Mouse (Mus musculus): Measurements from ENCODE around the gene Litaf. TPM values are rescaled to one million over a fixed set of nuclear protein-coding genes. Genes with fewer than 3 reads are reported as not detected.

The Litaf gene
- polyA plus RNA-seq, 1 experiment from 2014 or later: 66.8 TPM

GRCm38 (mm10) chr16:11065431-11065830 is 526 bp downstream of the Litaf start:
- ATAC-seq (replicated peaks; ENCODE audit: insufficient number of reproducible peaks, insufficient read depth, low FRiP score, low read depth): no peak
- no peaks in the 10 kb centered on the region for H3K27me3 ChIP-seq
- peak overlapping the region; percentile 92 for H3K4me3 ChIP-seq
- peaks cover 68% of the 10 kb centered on the region for H3K4me1 ChIP-seq (replicated peaks)
- H3K36me3 ChIP-seq: no peaks in the 10 kb centered on the region
- peak overlapping the region; percentile 91 for H3K4me2 ChIP-seq
- H3K27ac ChIP-seq: peak overlapping the region; percentile 96
- no peaks in the 10 kb centered on the region for H3K9me3 ChIP-seq (replicated peaks)
- WGBS: 53% methylated on average over 5 of the region's 5 CpGs
- H3K9ac ChIP-seq: peak overlapping the region; percentile 53

GRCm38 (mm10) chr16:11064742-11065141 is 1.2 kb downstream of the Litaf start:
- Histone ChIP-seq H3K4me1 (replicated peaks) (peaks cover 61% of the 10 kb centered on the region), H3K36me3 (no peaks in the 10 kb centered on the region), H3K9ac (no peak overlapping the region), H3K27me3 (no peaks in the 10 kb centered on the region), H3K27ac (no peak overlapping the region), H3K9me3 (replicated peaks) (no peaks in the 10 kb centered on the region), H3K4me2 (peak overlapping the region; percentile 91; the same call in 1 of the 2 replicates), H3K4me3 (0 out of 2 replicates have a peak overlapping the region, but pooled peaks have one; percentile 92)
- no peak for ATAC-seq (replicated peaks; ENCODE audit: insufficient number of reproducible peaks, insufficient read depth, low FRiP score, low read depth)
- 83% methylated on average over 6 of the region's 6 CpGs for WGBS

- Histone ChIP-seq H3K9me3 (replicated peaks) (no peaks in the 10 kb centered on the region), H3K27ac (peak overlapping the region; percentile 89), H3K4me3 (no peak overlapping the region), H3K4me2 (0 out of 2 replicates have a peak overlapping the region, but pooled peaks have one; percentile 91), H3K27me3 (no peaks in the 10 kb centered on the region), H3K9ac (0 out of 2 replicates have a peak overlapping the region, but pooled peaks have one; percentile 11), H3K36me3 (no peaks in the 10 kb centered on the region), H3K4me1 (replicated peaks) (peaks cover 57% of the 10 kb centered on the region)
- WGBS: 84% methylated on average over 4 of the region's 4 CpGs
- no peak for ATAC-seq (replicated peaks; ENCODE audit: insufficient number of reproducible peaks, insufficient read depth, low FRiP score, low read depth)
Observed at GRCm38 (mm10) chr16:11064341-11064740, 1.6 kb downstream of the Litaf start.

DNA sequence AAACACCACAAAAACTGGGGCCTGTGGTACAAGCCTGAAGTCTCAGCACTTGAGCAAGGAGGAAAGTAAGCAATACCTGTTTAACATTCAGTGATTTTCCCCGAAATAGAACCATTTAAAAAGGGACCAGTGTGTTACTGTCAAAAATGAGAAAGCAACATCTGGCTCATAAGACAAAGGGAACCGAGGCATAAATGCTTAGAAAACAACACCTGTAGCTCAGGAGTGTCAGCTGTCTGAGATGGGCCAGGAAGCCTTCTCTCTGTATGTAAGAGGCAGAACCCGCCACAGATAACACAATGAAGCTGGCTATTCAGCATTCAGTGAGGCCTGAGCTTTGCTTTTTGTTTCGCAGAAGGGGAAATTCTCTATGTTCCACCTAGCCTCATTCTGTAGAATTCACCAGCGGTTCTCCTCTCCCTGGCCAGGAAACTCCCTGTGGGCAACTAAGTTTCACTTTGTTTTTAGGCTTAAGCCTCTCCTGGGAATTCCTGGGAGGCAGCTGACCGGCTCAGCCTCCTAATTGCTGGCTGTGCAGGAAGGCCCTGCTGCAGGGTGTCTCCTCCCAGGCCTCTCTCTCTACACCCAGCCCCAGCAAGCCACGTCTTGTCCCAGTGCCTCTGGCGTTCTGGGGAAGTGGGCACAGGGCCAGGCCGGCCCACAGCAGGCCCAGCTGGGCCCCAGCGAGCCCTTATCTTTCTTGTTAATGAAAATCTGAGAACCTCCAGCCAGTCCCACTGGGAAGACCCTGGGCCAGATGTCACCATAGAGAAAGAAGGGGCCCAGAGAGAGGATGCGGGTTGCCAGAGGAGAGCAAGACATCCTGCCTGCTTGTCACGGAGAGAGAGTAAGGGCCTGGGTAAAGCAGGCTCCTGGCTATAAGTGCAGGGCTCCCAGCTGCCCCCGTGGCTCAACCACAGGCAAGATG is 2.9 kb downstream of the Litaf start:
- Histone ChIP-seq H3K27me3 (no peaks in the 10 kb centered on the region), H3K4me3 (no peak overlapping the region), H3K9me3 (replicated peaks) (no peaks in the 10 kb centered on the region), H3K27ac (peak overlapping the region; percentile 89), H3K4me1 (replicated peaks) (peaks cover 44% of the 10 kb centered on the region), H3K4me2 (peak overlapping the region; percentile 29), H3K36me3 (no peaks in the 10 kb centered on the region), H3K9ac (peak overlapping the region; percentile 24; the same call in 1 of the 2 replicates)
- ATAC-seq (replicated peaks; ENCODE audit: insufficient number of reproducible peaks, insufficient read depth, low FRiP score, low read depth): peak; percentile 59
- WGBS: 17% methylated on average over 13 of the region's 13 CpGs

DNA sequence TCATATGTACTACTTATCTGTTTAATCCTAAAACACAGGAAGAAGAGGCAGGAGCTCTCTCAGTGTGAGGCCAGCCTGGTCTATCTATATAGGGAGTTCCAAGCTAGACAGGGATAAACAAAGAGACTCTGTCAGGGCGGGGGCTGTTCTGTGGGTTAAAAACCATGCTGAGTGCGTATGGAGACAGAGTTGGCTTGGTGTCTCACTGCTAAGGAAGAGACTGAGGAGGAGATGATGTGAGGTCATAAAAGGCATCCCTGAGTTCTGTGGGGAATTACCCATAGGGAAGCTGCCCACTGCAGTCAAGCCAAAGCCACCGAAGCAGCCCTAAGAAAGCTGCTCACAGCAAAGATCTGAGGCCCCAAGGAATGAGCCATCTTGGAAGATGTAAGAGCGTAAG is 5.3 kb downstream of the Litaf start, which contains the start of gene Snn:
TSS of gene Snn (plus strand) at position 301 of the 400 bp plus-strand sequence.
- no peak within 1 kb of the TSS for H3K9ac ChIP-seq
- no peak within 1 kb of the TSS for H3K4me3 ChIP-seq
- no peaks in the 10 kb centered on the region for H3K9me3 ChIP-seq (replicated peaks)
- no peak within 1 kb of the TSS for H3K27ac ChIP-seq
- WGBS: 89% methylated on average over 4 of the region's 4 CpGs
- no peaks in the 10 kb centered on the region for H3K27me3 ChIP-seq
- ATAC-seq (replicated peaks; ENCODE audit: insufficient number of reproducible peaks, insufficient read depth, low FRiP score, low read depth): no peak
- H3K4me1 ChIP-seq (replicated peaks): peaks cover 34% of the 10 kb centered on the region
- H3K36me3 ChIP-seq: no peaks in the 10 kb centered on the region
- H3K4me2 ChIP-seq: no peak within 1 kb of the TSS

DNA sequence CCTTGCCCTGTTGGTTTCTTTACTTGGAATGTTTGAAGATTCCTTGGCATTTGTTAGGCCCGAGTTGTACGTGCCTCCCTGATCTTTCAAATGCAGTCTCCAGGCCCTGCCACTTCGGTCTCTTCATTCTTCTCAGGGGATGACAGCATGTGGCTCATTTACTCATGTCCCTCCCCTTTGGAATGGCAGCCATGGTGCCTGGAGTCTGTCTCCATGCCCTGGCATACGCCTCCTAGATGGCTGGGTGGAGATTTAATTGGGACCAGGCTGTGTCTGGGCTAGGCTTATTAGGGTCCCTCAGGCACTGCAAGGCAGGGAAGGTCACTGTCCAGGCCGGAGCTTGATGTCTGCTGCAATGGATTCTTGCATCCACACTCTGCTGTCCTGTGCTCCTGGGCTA is 10.0 kb downstream of the Litaf start:
- Histone ChIP-seq H3K4me1 (replicated peaks) (peaks cover 12% of the 10 kb centered on the region), H3K27me3 (no peaks in the 10 kb centered on the region), H3K9ac (no peak overlapping the region), H3K4me3 (no peak overlapping the region), H3K27ac (no peak overlapping the region), H3K9me3 (replicated peaks) (no peaks in the 10 kb centered on the region), H3K36me3 (no peaks in the 10 kb centered on the region), H3K4me2 (no peak overlapping the region)
- ATAC-seq (replicated peaks; ENCODE audit: insufficient number of reproducible peaks, insufficient read depth, low FRiP score, low read depth): no peak
- 60% methylated on average over 5 of the region's 5 CpGs for WGBS

- ATAC-seq (replicated peaks; ENCODE audit: insufficient number of reproducible peaks, insufficient read depth, low FRiP score, low read depth): no peak
- H3K4me3 ChIP-seq: no peak overlapping the region
- H3K4me2 ChIP-seq: no peak overlapping the region
- no peak overlapping the region for H3K9ac ChIP-seq
- no peaks in the 10 kb centered on the region for H3K36me3 ChIP-seq
- no peaks in the 10 kb centered on the region for H3K27me3 ChIP-seq
- no peak overlapping the region for H3K27ac ChIP-seq
- H3K9me3 ChIP-seq (replicated peaks): no peaks in the 10 kb centered on the region
- 61% methylated on average over 6 of the region's 6 CpGs for WGBS
- H3K4me1 ChIP-seq (replicated peaks): peaks cover 12% of the 10 kb centered on the region
Observed at GRCm38 (mm10) chr16:11054871-11055270, 11.1 kb downstream of the Litaf start.

DNA sequence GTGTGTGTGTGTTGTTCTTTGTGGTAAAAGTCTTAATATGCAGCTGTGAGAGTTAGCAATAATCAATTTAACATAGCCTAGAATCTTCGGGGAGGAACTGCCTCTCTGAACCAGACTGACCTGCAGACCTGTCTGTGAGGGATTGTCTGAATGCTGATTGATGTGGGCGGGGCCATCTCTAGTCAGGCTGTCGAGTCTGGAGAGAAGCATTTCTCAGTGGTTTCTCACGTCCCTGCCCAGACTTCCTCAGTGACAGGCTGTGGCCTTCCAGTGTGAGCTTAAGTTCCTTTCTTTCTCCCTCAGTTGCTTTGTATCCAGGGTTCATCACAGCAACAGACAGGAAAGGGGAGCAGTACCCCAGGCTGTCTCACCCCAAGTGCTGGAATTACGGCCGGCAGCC is 11.5 kb downstream of the Litaf start:
- H3K36me3 ChIP-seq: no peaks in the 10 kb centered on the region
- H3K9ac ChIP-seq: no peak overlapping the region
- H3K4me3 ChIP-seq: no peak overlapping the region
- no peak for ATAC-seq (replicated peaks; ENCODE audit: insufficient number of reproducible peaks, insufficient read depth, low FRiP score, low read depth)
- no peak overlapping the region for H3K4me2 ChIP-seq
- H3K4me1 ChIP-seq (replicated peaks): peaks cover 12% of the 10 kb centered on the region
- no peaks in the 10 kb centered on the region for H3K27me3 ChIP-seq
- no peaks in the 10 kb centered on the region for H3K9me3 ChIP-seq (replicated peaks)
- H3K27ac ChIP-seq: no peak overlapping the region
- WGBS: 64% methylated on average over 6 of the region's 6 CpGs

DNA sequence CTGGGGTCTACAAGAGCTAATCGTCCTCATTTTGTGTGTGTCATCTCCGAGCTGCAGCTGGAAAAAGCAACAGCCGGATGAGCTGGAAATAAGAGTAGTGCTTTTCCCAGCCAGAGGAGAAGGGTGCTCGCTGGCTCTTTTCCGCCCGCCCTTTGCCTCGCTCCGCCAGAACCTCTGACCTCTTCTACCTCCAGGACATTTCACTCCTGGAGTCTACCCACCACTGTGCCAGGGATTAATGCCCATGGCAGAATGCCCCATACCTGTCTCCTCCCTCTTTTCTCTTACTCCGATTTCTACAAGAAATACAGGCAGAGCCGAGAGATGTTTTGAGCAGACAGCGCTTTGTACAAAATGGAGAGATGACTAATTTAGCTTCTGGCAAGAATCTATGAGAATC is 14.8 kb downstream of the Litaf start:
- H3K36me3 ChIP-seq: no peaks in the 10 kb centered on the region
- no peaks in the 10 kb centered on the region for H3K9me3 ChIP-seq (replicated peaks)
- H3K4me2 ChIP-seq: no peak overlapping the region
- WGBS: 87% methylated on average over 11 of the region's 11 CpGs
- H3K27ac ChIP-seq: no peak overlapping the region
- peaks cover 18% of the 10 kb centered on the region for H3K4me1 ChIP-seq (replicated peaks)
- H3K27me3 ChIP-seq: no peaks in the 10 kb centered on the region
- ATAC-seq (replicated peaks; ENCODE audit: insufficient number of reproducible peaks, insufficient read depth, low FRiP score, low read depth): no peak
- H3K9ac ChIP-seq: no peak overlapping the region
- H3K4me3 ChIP-seq: no peak overlapping the region

GRCm38 (mm10) chr16:11050226-11050625 is 15.7 kb downstream of the Litaf start:
- H3K4me1 ChIP-seq (replicated peaks): peaks cover 14% of the 10 kb centered on the region
- 82% methylated on average over 2 of the region's 2 CpGs for WGBS
- no peaks in the 10 kb centered on the region for H3K9me3 ChIP-seq (replicated peaks)
- no peak for ATAC-seq (replicated peaks; ENCODE audit: insufficient number of reproducible peaks, insufficient read depth, low FRiP score, low read depth)
- no peak overlapping the region for H3K4me3 ChIP-seq
- no peak overlapping the region for H3K27ac ChIP-seq
- H3K27me3 ChIP-seq: no peaks in the 10 kb centered on the region
- H3K9ac ChIP-seq: no peak overlapping the region
- no peaks in the 10 kb centered on the region for H3K36me3 ChIP-seq
- no peak overlapping the region for H3K4me2 ChIP-seq

GRCm38 (mm10) chr16:11047130-11047529 is 18.8 kb downstream of the Litaf start:
- no peak overlapping the region for H3K4me3 ChIP-seq
- no peak for ATAC-seq (replicated peaks; ENCODE audit: insufficient number of reproducible peaks, insufficient read depth, low FRiP score, low read depth)
- H3K27ac ChIP-seq: peak overlapping the region; percentile 52
- no peak overlapping the region for H3K4me2 ChIP-seq
- no peaks in the 10 kb centered on the region for H3K27me3 ChIP-seq
- H3K9ac ChIP-seq: no peak overlapping the region
- WGBS: 51% methylated on average over 7 of the region's 7 CpGs
- H3K36me3 ChIP-seq: no peaks in the 10 kb centered on the region
- H3K9me3 ChIP-seq (replicated peaks): no peaks in the 10 kb centered on the region
- 0 out of 2 replicates have a peak, but pooled peaks cover 9% of the 10 kb centered on the region for H3K4me1 ChIP-seq (replicated peaks)
